Mouse (Mus musculus): ENCODE data around the gene Olfr750.

Gene Olfr750

DNA sequence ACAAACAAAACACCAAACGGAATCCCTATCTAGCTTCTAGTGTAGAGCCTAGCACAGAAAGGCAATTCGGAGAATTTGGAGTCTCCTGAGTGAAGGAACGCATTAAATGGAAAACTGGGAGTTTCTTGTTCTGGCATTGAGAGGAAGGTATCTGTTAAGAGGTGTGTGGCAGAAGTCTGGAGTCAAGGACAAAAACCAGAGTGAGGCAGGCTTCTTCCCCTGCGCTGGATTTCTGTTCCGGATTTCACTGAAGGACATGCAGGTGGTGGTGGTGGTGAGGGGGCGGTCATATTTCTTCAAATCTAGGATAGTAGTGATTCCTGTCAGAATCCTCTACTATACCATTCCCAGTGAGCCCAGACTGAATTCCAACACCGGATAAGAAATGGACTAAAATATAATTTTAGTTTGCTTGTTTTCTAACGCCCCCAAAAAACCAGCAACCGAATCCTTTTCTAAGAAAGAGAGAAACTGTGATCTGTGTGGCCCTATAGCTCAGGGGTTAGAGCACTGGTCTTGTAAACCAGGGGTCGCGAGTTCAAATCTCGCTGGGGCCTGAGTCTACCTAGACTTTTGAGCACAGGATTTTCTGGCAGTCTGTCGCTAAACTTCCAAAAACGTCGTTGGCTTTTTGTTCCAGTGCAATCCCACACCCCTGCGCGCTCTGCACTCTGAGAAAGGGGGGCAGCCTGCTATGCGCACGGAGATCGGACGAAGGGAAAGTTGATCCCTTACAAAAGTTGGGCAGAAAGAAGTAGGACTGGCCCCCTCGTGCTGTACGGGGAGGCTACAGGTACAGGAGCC is 14.1 kb upstream of the Olfr750 start:
- DNase-seq (ENCODE audit: low spot score), result peak; percentile 76

DNA sequence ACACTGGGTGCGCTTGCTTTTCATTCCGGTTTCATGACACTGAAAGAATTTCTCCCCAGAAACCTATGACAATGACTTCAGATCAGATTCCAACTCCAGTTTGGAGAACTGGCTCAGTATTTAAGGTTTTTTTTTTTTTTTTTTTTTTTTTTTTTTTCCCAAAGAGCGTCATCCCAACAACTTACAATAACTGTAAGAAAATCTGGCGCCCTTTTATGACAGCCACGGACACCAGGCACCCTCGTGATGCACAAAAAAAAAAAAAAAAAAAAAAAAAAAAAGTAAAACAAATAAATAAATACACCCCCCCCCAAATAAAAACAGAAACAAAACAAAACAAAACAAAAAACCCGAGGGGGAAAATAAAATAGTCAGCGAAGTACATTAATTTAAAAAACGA is 13.5 kb upstream of the Olfr750 start:
- DNase-seq (ENCODE audit: low spot score), result no peak

DNA sequence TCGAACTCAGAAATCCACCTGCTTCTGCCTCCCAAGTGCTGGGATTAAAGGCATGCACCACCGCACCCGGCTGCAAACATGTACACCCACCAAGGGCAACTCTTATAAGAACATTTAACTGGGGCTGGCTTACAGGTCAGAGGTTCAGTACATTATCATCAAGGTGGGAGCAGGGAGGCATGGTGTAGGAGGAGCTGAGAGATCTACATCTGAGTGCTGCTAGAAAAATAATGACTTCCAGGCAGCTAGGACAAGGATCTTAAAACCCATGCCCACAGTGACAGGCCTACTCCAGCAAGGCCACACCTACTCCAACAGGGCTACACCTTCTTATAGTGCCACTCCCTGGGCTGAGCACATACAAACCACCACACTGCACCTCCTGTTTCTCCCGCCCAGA is 11.7 kb upstream of the Olfr750 start:
- no peak for DNase-seq (ENCODE audit: low spot score)

DNA sequence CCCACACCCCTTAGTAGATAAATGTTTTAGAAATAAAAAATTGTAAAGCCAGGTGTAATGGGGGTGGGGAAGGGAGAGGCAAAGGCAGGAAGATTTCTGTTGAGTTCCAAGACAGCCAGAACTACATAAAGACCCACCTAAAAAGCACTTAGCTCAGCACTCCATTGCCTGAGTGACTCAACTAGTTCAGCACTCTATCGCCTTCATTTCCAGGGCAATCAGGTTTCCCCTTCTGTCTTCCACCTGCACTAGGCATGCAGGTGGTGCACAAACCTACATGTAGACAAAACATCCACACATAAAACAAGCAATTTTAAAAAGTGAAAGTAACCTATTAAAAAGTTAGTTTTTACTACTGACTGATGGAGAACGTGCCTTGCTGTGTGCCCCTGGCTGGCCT is 10.9 kb upstream of the Olfr750 start:
- DNase-seq (ENCODE audit: low spot score), result no peak

DNA sequence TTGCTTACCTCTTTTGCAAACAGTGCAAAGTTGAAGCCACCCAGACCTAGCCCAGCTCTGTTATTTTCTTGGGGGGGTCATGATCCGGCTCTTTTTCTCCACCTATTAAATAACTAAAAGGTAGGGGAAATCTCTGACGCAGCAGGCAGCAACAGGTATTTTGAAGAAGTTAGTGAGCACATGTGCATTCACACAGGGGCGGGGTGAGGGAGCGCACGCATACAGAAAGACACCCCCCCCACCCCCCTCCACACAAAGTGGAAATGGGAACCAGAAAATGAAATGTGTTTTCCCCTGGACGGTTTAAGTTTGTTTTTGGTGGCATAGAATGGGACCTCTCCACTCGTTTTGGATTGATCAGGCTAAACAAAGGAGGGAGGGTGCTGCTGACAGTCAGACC is 9.6 kb upstream of the Olfr750 start:
- DNase-seq (ENCODE audit: low spot score), result no peak

DNA sequence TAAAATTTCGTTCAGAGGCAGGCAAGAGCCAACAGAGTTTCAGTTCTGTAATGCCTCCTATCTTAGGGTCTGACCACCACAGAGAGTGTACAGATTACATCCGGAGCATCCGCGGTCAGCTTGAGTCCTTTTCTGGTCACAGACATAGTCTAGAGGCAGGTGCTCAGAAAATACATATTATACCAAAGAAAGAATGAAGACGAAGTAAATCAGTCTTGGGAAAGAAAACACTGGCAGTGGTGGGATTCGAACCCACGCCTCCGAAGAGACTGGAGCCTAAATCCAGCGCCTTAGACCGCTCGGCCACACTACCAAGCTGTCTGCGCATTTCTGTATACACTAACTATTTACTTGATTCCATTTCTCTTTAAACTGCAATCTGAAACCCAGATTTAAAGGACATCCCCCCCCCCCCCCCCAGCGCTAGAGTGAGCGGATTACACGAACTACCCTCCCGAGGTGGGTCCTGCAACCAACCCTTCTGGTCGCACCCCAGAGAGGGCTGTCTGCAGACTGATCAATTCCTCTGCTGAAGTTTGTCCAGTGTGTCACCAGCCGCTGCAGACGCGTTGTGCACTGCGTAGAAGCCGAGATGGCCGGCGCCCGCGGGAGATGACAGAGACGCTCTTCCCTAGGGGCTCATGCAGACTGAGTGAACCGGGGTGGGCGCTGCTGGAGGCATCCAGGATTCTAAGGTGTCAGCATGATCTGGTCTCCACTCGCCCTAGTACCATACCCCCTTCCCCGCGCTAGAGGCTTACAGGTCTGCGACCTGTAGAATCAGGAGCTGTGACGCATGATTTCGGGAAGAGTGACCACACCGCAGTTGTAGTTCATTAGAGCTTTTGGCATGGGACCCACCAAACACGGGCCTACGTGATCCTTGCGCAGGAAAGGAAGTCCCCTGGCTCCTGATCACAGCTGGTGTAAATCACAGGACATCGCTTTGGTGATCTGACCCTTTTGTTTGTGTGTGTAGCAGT is 8.7 kb upstream of the Olfr750 start:
- DNase-seq (ENCODE audit: low spot score), result no peak

DNA sequence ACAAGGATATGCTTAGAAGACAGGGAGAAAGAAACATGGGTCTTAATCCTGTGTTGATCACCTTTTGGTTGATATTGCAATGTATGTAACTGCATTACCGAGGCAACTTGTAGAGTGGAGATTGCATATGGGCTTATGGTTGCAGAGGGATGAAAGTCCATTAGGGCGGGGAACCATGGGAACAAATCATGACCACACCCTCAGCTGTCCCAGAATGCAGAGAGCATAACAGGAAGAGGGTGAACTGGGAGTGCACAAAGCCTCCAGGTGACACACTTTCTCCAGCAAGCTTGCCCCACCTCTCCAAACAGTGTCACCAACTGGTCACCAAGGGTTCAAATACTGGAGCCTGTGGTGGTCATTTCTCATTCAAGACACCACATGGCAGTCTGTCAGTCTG is 6.8 kb upstream of the Olfr750 start:
- DNase-seq (ENCODE audit: low spot score), result no peak

DNA sequence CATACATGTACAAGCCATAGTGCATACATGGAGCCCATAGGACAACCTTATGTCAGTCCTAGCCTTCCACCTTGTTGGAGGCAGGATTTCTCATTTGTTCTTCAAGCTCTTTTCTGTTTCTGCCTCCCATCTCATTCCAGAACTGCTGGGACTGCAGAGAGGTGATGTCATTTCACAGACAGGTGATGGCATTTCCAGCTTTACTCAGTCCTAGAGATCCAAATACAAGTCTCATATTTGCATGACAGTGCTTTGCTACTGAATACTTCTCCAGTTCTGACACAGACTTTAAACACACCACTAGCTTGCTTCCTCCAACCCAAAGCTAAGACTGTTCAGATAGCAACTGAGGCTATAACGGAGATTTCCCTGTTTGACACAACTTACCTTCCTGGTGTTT is 4.9 kb upstream of the Olfr750 start:
- no peak for DNase-seq (ENCODE audit: low spot score)

DNA sequence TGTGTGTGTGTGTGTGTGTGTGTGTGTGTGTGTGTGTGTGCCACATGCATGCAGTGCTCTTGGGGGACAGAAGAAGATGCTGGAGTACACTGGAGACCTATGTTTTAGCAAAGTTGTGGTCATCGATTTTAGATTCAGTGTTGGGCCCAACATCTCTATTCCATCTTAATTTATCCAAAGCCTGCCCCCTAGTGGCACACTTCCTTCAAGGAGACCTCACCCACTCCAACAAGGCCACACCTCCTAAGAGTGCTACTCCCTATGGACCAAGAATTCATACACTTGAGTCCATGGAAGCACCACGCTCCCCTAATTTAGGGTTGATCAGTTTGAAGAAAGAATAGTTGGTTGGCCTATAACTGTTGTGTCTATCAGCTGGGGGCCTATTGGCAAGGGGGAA is 4.6 kb downstream of the Olfr750 start:
- DNase-seq (ENCODE audit: low spot score), result no peak

DNA sequence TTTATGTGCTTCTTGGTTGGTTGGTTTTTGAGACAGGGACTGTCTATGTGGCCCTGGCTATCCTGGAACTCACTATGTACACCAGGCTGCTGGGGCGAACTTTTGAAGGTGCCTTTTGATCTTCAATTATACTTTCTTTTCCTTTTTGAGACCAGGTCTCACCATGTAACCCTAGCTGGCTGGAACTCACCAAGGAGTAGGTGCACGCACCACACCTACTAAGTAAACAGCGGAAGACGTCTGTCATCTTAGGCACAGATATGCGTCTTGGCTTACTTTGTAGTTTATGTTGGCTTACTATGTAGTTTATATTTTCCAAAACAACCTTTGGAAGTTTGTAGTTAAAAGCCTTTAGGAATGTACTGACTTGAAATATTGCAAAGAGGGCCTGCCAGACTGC is 5.3 kb downstream of the Olfr750 start:
- no peak for DNase-seq (ENCODE audit: low spot score)

DNA sequence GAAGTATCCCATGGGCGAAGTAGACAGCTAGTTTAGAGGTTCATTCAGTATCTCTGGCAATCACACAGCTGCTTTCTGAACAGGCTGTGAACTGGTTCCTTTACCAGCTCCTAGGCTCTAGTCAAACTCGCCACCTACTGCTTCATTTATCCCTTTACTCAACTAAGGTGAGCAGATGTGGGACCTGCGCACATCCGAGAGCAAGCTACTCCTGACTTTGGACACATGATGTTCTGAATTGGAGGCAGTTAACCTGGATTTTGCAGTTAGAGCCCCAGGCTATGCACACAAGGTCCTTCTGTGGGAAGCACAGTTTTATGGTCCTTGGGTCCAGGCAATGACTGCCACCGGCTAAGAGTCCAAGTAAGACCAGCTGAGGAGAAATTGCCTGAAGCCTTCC is 13.5 kb downstream of the Olfr750 start:
- no peak for DNase-seq (ENCODE audit: low spot score)

DNA sequence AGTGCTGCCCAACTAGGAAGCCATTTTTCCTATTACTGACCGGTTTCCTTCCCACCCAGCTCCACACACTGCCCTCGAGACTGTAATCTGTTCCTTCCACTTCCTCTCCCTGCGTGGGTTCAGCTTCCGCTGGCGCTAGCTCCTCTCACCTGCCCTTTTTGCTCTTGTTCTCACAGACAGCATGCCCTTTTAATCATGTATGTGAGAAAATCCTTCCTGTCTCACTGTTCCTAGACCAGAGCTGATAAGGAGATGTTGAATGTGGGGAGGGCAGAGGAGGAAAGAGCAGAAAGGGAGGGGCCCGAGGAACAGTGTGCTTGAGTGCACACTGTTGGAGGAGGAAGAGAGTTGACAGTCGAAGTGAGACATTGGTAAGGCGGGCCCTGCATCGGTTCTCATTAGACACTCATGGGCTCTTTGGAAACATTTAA is 16.8 kb downstream of the Olfr750 start, which contains the start of gene Rnase12:
Gene Rnase12 (minus strand): TSS at position 261 of the 431 bp plus-strand sequence.
- no peak for DNase-seq (ENCODE audit: low spot score)

DNA sequence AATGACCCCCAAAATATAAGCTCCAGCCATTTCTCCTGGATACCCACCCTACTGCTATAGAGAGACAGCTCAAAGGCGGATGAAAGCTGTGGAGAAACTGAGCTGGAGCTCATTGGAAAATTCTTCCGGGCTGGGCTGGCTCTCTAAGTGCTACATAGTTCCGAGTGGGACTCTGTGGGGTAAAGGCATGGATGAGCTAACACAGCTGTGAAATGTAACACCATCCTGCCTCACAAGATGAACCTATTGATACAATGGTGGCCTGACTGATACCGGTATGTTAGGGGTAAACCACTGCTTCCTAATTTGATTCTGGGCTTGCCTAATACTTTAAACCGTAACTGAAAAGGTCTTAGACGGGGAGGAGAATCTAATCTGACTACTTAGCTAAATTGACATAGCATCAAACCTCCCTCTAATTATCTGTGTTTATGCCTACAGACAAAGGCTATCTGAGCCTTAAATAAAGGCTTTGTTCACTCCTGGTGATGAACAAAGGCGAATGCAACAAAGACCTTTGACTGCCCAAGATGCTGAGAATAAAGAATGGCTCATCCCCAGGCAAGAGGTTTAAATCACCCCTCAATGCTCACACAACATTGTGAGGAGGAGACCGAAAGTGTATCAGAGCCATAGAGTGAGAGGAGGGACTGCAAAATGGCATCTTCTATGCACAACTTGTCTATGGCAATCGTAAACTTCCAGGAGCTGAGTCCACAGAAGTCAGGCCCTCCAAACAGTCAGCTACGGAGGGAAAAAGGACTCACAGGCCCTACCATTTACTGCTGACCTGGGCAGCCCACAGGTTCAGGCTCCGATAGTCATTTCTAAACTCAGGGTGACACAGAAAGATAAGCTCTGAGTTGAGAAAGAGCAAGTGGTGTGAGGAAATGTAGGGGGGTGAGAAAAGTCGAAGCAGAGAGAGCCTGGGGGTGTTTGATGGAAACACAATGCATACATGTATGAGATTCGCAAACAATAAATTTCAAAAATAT is 19.7 kb downstream of the Olfr750 start:
- DNase-seq (ENCODE audit: low spot score), result no peak

DNA sequence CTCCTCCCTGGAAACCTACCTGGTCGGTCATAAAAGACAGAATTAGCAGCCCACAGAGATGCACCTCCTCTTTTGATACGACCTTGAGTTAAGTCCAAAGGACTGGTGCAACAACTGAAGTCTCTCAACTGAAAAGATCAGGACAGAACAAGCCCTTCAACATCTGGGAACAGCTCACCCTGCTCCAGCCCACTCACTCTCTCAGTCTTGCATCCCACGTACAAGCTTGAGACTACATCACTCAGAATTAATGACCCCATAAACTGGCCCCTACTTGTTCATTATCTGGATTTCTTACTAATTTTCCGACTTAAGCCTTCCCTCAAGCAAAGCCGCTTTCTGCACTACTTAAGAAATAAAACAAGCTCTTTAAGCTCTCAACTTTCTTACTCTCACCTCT is 21.1 kb downstream of the Olfr750 start:
- DNase-seq (ENCODE audit: low spot score), result no peak

DNA sequence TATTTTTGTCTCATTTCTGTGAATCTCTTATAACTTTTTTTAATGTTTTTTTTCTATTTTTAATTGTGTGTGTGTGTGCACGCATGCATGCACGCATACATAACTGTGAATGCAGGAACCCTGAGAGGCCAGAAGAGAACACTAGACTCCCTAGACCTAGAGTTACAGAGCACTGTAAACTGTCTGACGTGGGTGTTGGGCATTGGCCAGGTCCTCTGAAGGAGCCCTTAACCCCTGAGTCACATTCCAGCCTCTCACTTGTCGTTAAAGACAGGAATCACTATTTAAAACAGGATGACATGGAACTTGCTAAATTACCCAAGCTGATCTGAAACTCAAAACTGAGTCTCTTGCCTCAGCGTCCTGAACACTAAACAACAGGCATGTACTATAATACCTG is 22.3 kb downstream of the Olfr750 start:
- no peak for DNase-seq (ENCODE audit: low spot score)

DNA sequence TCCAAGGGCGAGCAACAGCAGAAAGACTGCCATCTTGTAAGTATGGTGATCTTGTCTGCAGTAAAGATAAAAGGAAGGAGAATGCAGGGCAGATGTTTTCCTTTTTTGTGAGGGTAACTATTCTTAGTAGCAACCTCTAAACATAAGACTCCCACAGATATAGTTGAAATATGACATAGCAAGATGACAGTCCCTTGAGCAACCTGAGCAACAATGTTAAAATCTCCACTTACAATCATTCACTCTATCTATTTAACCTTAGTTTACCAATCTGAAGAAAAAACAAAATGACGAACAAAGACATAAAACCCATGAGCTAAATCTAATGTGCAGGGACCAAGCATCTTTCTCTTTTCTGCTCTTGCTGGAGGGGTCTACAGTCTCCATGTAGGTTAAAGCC is 24.2 kb downstream of the Olfr750 start, which contains the start of gene Rnase11:
Gene Rnase11 (minus strand): TSS at position 101 of the 400 bp plus-strand sequence.
- DNase-seq (ENCODE audit: low spot score), result no peak

DNA sequence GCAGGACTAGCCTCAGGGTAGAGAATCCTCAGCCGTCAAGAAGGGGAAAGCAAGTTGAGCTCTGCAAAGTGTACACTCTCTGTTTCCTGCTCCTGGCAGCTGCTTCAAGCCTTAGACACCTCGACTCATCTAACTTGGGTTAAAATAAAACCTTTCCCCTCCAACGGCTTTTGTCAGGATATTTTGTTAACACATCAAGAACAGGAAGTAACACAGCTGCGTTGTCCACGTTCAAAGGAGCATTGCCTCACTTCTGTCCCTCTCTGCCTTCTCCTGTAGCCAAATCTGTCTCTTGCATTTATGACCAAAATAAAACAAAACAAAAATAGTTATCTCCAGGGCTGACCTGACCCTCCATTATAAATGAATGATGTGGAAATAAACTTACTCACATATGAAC is 26.4 kb downstream of the Olfr750 start:
- no peak for DNase-seq (ENCODE audit: low spot score)

DNA sequence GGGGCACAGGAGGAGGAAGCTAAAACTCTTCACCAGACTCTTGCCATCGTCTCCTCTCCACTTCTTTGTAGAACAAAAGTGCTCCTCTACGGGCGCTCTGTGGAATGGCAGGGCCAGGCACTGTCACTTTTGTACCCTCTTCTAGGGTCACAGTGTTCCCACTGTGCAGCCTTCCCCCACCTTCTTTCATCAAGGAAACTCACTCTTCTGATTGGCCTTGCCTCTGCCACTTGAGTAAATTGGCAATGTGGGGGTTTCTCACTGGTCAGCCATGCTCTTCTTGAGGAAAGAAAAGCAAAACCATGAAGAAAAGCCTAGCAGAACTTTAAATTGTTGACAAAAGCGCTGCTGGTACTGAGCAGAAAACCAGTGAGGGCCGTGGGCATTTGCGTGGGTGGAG is 32.5 kb downstream of the Olfr750 start, which contains the start of gene Rnase9:
Gene Rnase9 (minus strand): TSS at position 101 of the 400 bp plus-strand sequence.
- DNase-seq (ENCODE audit: low spot score), result no peak

DNA sequence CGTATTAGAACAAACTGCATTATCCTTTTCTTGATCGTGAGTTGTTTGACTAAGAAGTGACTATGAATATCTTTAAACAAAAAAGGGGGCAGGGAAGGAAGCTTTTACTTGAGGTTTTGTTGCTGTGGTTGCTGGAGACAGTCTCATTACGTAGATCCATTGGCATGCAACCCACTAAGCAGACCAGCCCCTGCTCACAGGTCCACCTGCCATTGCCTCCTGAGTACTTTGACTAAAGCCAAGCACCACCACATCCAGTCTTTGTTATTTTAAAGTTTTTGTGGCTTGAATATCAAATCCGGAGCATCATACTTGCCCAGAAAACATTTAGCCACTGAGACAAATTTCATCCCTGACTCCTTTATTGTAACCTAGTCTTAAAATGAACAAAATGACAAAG is 38.0 kb downstream of the Olfr750 start:
- no peak for DNase-seq (ENCODE audit: low spot score)

DNA sequence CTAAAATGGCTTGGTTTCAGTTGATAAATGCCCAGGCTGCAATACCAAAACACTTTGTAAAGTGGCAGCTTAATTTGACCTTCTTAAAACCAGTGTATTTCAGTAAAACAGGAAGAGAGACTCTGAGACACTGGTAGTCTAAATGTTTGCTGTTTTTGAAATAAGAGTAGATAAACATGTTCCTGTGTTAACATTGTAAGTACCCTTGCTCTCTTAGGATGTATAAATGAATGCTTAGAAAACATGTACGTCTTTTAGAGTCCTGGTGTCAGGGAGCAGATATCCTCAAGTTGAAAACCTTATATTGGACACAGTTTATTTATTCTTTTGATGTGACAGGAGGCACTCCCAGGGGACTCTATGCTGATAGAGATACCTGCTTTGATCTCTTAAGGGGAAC is 39.0 kb downstream of the Olfr750 start:
- DNase-seq (ENCODE audit: low spot score), result no peak

DNA sequence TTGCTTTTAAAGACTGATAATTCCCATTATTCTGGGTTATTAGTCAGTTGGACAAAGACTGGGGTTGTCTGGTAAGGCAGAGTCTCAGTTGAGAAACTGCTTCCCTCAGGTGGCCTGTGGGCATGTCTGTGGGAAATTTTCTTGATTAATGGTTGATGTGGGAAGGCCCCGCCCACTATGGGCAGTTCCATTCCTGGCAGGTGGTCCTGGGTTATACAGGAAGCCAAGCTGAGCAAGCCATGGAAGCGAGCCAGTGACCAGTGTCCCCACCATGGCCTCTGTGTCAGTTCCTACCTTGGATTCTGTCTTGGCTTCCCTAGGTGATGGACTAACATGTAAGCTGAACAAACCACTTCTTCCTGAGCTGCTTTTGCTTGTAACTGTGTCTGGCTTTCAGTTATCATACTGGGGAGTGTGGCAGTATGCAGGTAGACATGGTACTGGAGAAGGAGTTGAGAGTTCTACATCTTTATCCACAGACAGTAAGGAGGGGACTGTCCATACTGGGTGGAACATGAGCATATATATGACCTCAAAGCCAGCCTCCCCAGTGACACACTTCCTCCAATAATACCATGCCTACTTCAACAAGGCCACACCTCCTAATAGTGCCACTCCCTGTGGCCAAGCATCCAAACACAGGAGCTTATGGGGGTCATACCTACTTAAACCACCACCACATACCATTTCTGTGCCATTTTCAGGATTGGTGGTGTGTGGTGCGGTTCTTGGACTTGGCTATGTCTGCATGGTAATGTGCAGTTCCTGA is 46.7 kb downstream of the Olfr750 start:
- DNase-seq (ENCODE audit: low spot score), result no peak

All from left cerebral cortex, adult 11 months (tissue).